Mouse (Mus musculus) intestine, embryonic 16.5 days (tissue): ENCODE data around the gene Prrt1. TPM values are rescaled to one million over a fixed set of nuclear protein-coding genes. Genes with fewer than 3 reads are reported as not detected.

Experiments
- ATAC-seq: fragments of 200-750 bp; cut with Nextera tagmentation; 2 replicates; pipeline ENCODE4 v1.8.0; 2017; ENCODE audit warnings: moderate TSS enrichment, moderate library complexity
- H3K27ac ChIP-seq: fragments of 300-500 bp; sonication (generic); 2 replicates; pipeline ENCODE4 v1.5.1; 2014; ENCODE audit warnings: mild to moderate bottlenecking, low read length
- H3K27me3 ChIP-seq: fragments of 300-500 bp; sonication (generic); replicated peaks from 2 replicates; pipeline ENCODE4 v1.6.1; 2014; ENCODE audit warnings: low read length, control low read depth, mixed read lengths; ENCODE audit not compliant: control insufficient read depth, insufficient read depth
- H3K36me3 ChIP-seq: fragments of 300-500 bp; sonication (generic); 2 replicates; pipeline ENCODE4 v1.6.1; 2014; ENCODE audit warnings: low read length, control low read depth; ENCODE audit not compliant: control insufficient read depth, insufficient read depth
- H3K4me1 ChIP-seq: fragments of 300-500 bp; sonication (generic); 2 replicates; pipeline ENCODE4 v1.6.1; 2014; ENCODE audit warnings: low read length, control low read depth, mixed read lengths; ENCODE audit not compliant: control insufficient read depth, insufficient read depth
- H3K4me2 ChIP-seq: fragments of 300-500 bp; sonication (generic); 2 replicates; pipeline ENCODE4 v1.6.1; 2014; ENCODE audit warnings: low read depth, low read length, control low read depth
- H3K4me3 ChIP-seq: fragments of 300-500 bp; sonication (generic); 2 replicates; pipeline ENCODE4 v1.5.1; 2014; ENCODE audit warnings: mild to moderate bottlenecking, low read length
- H3K9ac ChIP-seq: fragments of 300-500 bp; sonication (generic); 2 replicates; pipeline ENCODE4 v1.6.1; 2014; ENCODE audit warnings: low read depth, low read length
- H3K9me3 ChIP-seq: fragments of 300-500 bp; sonication (generic); 2 replicates; pipeline ENCODE4 v1.6.1; 2016; ENCODE audit warnings: low read length, control low read depth; ENCODE audit not compliant: control insufficient read depth
- WGBS: fragments of 180-500 bp; shearing (Covaris S2); extraction: QIAGEN DNeasy Blood & Tissue Kit; methylation state at CpG from one replicate; pipeline ENCODE4 v1.1.7; 2014; 5-methylcytosine and 5-hydroxymethylcytosine counted together
- polyA plus RNA-seq: library from polyadenylated mRNA; unstranded; fragments of >200 nt; fragmentation: Nextera tagmentation; extraction: Ambion mirVana; gene quantifications from 2 replicates; pipeline ENCODE4 v1.2.1, GENCODE M21; 2015

Gene Prrt1
- polyA plus RNA-seq, 1 experiment from 2014 or later, result 0.32 TPM

GRCm38 (mm10) chr17:34631647-34632046 is 2.3 kb downstream of the Prrt1 start:
- peak overlapping the region; percentile 41 for H3K4me3 ChIP-seq
- peak overlapping the region; percentile 89 for H3K4me2 ChIP-seq
- no peaks in the 10 kb centered on the region for H3K36me3 ChIP-seq
- no peak overlapping the region for H3K27ac ChIP-seq
- ATAC-seq, result no peak
- 11% methylated on average over 12 of the region's 12 CpGs for WGBS
- no peaks in the 10 kb centered on the region for H3K9me3 ChIP-seq
- H3K27me3 ChIP-seq, result peaks cover 18% of the 10 kb centered on the region
- H3K9ac ChIP-seq, result peak overlapping the region; percentile 64
- peaks cover 28% of the 10 kb centered on the region for H3K4me1 ChIP-seq

- Histone ChIP-seq H3K9ac (peak overlapping the region; percentile 64), H3K27ac (no peak overlapping the region), H3K4me2 (peak overlapping the region; percentile 89), H3K36me3 (no peaks in the 10 kb centered on the region), H3K27me3 (peaks cover 18% of the 10 kb centered on the region), H3K9me3 (no peaks in the 10 kb centered on the region), H3K4me3 (peak overlapping the region; percentile 41), H3K4me1 (peaks cover 28% of the 10 kb centered on the region)
- ATAC-seq, result peak; percentile 42; the same call in 1 of the 2 replicates
- 2% methylated on average over 26 of the region's 26 CpGs for WGBS
These were observed 2.9 kb downstream of the Prrt1 start for GRCm38 (mm10) chr17:34632261-34632691.

DNA sequence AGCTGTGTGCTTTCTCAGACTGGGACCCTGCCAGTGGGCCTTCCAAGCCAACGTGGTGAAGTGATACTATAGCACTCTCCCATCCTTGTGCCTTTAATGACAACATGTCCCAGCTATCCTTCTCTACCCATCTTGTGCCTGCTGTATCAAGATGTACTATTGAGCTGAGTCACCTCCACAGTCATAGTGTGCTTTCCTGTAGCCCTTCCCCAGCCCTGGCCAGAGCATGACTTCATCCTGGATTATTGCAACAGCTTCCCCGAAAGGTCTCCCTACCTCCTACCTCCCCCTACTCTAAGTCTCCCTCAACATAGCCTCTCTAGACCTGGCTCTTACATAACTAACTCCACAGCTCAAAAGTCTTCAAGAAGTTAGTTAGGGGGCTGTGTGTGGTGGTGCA is 6.3 kb downstream of the Prrt1 start:
- Histone ChIP-seq H3K9me3 (no peaks in the 10 kb centered on the region), H3K9ac (no peak overlapping the region), H3K4me3 (no peak overlapping the region), H3K36me3 (no peaks in the 10 kb centered on the region), H3K4me1 (peaks cover 11% of the 10 kb centered on the region), H3K4me2 (no peak overlapping the region), H3K27me3 (peaks cover 11% of the 10 kb centered on the region), H3K27ac (no peak overlapping the region)
- no peak for ATAC-seq
- 68% methylated on average over 2 of the region's 2 CpGs for WGBS

DNA sequence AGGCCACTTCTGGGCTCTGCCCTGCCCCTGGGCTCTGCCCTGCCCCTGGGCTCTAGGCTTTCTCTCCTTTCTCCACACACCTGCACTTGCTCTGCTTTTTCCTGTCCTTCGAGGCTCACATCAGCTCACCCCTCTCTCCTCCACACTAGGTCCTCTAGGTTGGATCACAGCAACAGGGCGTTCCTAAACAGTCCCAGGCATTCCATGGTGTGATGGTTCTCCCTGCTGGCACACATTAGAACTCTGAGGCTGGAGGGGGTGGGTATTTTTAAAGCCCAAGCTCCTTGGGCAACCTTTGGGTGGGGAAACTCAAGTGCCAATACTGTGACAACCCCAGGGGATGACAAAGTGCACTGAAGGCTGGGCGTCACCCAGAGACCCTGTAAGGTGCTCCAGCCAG is 8.1 kb downstream of the Prrt1 start:
- Histone ChIP-seq H3K27ac (no peak overlapping the region), H3K27me3 (no peaks in the 10 kb centered on the region), H3K36me3 (no peaks in the 10 kb centered on the region), H3K4me3 (no peak overlapping the region), H3K4me1 (no peaks in the 10 kb centered on the region), H3K9ac (0 out of 2 replicates have a peak overlapping the region, but pooled peaks have one; percentile 5), H3K9me3 (no peaks in the 10 kb centered on the region), H3K4me2 (no peak overlapping the region)
- ATAC-seq, result no peak
- WGBS, result 67% methylated on average over 3 of the region's 3 CpGs

DNA sequence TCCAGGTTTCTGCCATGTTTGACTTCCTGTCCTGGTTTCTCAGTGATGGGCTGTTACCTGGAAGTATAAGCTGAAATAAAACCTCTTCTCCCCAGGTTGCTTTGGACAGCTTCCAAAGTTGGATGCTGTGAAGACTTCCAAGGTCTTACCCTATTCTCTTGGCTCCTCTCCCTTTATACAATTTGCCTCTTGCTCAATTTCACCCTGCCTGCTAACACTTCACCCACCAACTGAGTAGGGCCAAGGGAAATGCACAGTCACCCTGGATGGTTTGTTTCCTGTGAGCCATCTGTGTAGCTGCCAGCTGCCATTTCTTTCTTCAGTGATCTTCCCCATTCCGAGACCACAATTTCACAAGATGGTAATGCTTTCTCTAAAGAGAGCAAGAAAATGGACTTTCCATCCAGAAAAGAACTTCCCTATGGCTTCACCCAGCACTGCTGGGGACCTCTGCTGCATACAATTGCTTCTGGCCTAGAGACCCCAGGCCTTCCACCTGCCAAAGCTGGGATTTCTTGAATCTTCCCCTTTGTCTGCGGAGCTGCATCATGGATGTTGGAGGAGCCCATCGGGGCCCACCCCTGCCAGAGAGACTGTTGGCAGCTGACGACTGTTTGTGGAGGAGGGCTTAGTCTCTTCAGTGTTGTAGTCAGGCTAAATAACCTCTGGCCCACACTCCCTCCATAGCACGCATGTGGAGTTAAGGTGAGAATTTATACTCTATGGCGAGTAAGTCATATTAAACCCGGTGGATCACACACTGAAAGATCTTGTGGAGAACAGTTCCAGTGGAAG is 10.3 kb downstream of the Prrt1 start:
- 75% methylated on average over 7 of the region's 7 CpGs for WGBS
- Histone ChIP-seq H3K36me3 (no peaks in the 10 kb centered on the region), H3K9me3 (no peaks in the 10 kb centered on the region), H3K9ac (no peak overlapping the region), H3K4me3 (no peak overlapping the region), H3K4me1 (no peaks in the 10 kb centered on the region), H3K27ac (no peak overlapping the region), H3K4me2 (no peak overlapping the region), H3K27me3 (no peaks in the 10 kb centered on the region)
- ATAC-seq, result no peak

- peak overlapping the region; percentile 33 for H3K27ac ChIP-seq
- H3K9ac ChIP-seq, result peak overlapping the region; percentile 27; the same call in 1 of the 2 replicates
- no peak overlapping the region for H3K4me3 ChIP-seq
- no peaks in the 10 kb centered on the region for H3K27me3 ChIP-seq
- peaks cover 7% of the 10 kb centered on the region for H3K4me1 ChIP-seq
- WGBS, result 18% methylated on average over 11 of the region's 11 CpGs
- no peak for ATAC-seq
- no peaks in the 10 kb centered on the region for H3K36me3 ChIP-seq
- H3K9me3 ChIP-seq, result no peaks in the 10 kb centered on the region
- no peak overlapping the region for H3K4me2 ChIP-seq
These were observed 11.7 kb downstream of the Prrt1 start for GRCm38 (mm10) chr17:34640778-34641601.

DNA sequence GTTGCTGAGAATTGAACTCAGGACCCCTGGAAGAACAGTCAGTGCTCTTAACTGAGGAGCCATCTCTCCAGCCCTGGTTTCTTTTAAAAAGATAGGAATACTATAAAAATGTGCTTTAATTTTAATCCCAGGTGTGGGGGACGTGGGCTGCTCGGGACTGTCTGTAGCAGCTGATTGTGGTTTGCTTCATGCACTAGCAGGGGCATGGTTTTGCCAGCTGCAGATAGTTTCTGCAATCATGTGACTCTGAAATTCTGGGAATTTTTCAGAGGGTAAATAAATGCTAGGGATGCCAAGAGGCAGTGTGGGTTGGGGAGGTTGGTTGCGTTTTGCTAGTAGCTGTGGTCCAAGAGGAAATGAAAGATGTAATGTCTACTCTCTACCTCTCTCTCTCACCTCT is 12.6 kb downstream of the Prrt1 start:
- 73% methylated on average over 3 of the region's 3 CpGs for WGBS
- Histone ChIP-seq H3K4me1 (peaks cover 7% of the 10 kb centered on the region), H3K27ac (no peak overlapping the region), H3K36me3 (no peaks in the 10 kb centered on the region), H3K27me3 (no peaks in the 10 kb centered on the region), H3K9ac (no peak overlapping the region), H3K4me3 (no peak overlapping the region), H3K9me3 (no peaks in the 10 kb centered on the region), H3K4me2 (no peak overlapping the region)
- no peak for ATAC-seq

- H3K4me1 ChIP-seq, result peaks cover 15% of the 10 kb centered on the region
- 88% methylated on average over 4 of the region's 4 CpGs for WGBS
- H3K9ac ChIP-seq, result no peak overlapping the region
- no peak overlapping the region for H3K27ac ChIP-seq
- no peak for ATAC-seq
- no peaks in the 10 kb centered on the region for H3K27me3 ChIP-seq
- no peaks in the 10 kb centered on the region for H3K36me3 ChIP-seq
- H3K9me3 ChIP-seq, result no peaks in the 10 kb centered on the region
- no peak overlapping the region for H3K4me2 ChIP-seq
- H3K4me3 ChIP-seq, result no peak overlapping the region
These were observed 14.0 kb downstream of the Prrt1 start for GRCm38 (mm10) chr17:34643379-34643778.

DNA sequence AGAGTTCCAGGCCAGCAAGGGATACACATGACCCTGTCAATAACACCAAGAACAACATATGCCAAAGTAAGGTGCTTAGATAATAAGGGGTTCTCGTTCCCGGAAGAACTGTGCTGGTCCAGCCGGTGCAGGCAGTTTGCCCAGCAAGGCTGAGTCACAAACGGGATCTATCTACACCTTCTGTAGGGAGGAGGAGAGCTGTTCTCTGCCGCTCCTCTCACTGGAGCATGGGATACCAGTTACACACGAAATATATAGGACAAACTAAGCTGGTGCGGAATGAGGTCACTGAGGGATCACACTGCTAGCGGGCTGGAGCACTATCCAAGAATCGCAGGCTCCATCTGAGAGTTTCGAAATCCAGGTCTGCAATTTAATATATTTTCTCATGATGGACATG is 14.6 kb downstream of the Prrt1 start:
- Histone ChIP-seq H3K4me3 (no peak overlapping the region), H3K9me3 (no peaks in the 10 kb centered on the region), H3K4me1 (peaks cover 15% of the 10 kb centered on the region), H3K27ac (no peak overlapping the region), H3K36me3 (no peaks in the 10 kb centered on the region), H3K9ac (no peak overlapping the region), H3K27me3 (no peaks in the 10 kb centered on the region), H3K4me2 (no peak overlapping the region)
- WGBS, result 87% methylated on average over 10 of the region's 10 CpGs
- no peak for ATAC-seq
